Mouse (Mus musculus): ENCODE measurements at regions not wholly inside any gene's neighbourhood (a gene's known extent, or its start where the extent isn't known, plus 50 kb on each side); places are given as distances from the start of the nearest gene placed in this dataset.

- no peak for TF ChIP-seq CTCF (IDR thresholded peaks at IDR 0.05; ENCODE audit: low read depth, low read length)
- no peak for TF ChIP-seq POLR2A (IDR thresholded peaks at IDR 0.05; ENCODE audit: extremely low read depth, insufficient read depth, low read length)
These were observed 403.6 kb downstream of the Glrx3 start for GRCm38 (mm10) chr7:137841044-137841443.
